Mouse (Mus musculus) liver, adult (tissue): ENCODE measurements around the gene Zfp292.

Source experiments
- GATA4 ChIP-seq: IDR thresholded peaks from 2 replicates; pipeline ENCODE4 v1.6.1; 2014; ENCODE audit warnings: mild to moderate bottlenecking, low read length; ENCODE audit not compliant: insufficient replicate concordance

The Zfp292 gene

GRCm38 (mm10) chr4:34887295-34887694 is 4.5 kb upstream of the Zfp292 start:
- TF ChIP-seq GATA4: no peak

- 0 out of 2 replicates have a peak, but pooled peaks have one; percentile 5 for TF ChIP-seq GATA4
These were observed 3.8 kb upstream of the Zfp292 start for GRCm38 (mm10) chr4:34886490-34887111.

GRCm38 (mm10) chr4:34885631-34886351 is 3.0 kb upstream of the Zfp292 start:
- TF ChIP-seq GATA4: no peak

- no peak for TF ChIP-seq GATA4
These were observed 738 bp upstream of the Zfp292 start for GRCm38 (mm10) chr4:34883366-34884029.

GRCm38 (mm10) chr4:34882291-34882769 is 430 bp downstream of the Zfp292 start:
- no peak for TF ChIP-seq GATA4

GRCm38 (mm10) chr4:34881851-34882250 is 909 bp downstream of the Zfp292 start:
- TF ChIP-seq GATA4: no peak

- TF ChIP-seq GATA4: no peak
These were observed 1.7 kb downstream of the Zfp292 start for GRCm38 (mm10) chr4:34880921-34881650.

GRCm38 (mm10) chr4:34874234-34874633 is 8.5 kb downstream of the Zfp292 start:
- TF ChIP-seq GATA4: no peak

GRCm38 (mm10) chr4:34872896-34873495 is 9.8 kb downstream of the Zfp292 start:
- TF ChIP-seq GATA4: no peak

- no peak for TF ChIP-seq GATA4
These were observed 12.9 kb downstream of the Zfp292 start for GRCm38 (mm10) chr4:34869813-34870212.

GRCm38 (mm10) chr4:34861438-34861837 is 21.3 kb downstream of the Zfp292 start:
- no peak for TF ChIP-seq GATA4

GRCm38 (mm10) chr4:34859416-34859815 is 23.3 kb downstream of the Zfp292 start:
- TF ChIP-seq GATA4: no peak

GRCm38 (mm10) chr4:34858903-34859302 is 23.9 kb downstream of the Zfp292 start:
- TF ChIP-seq GATA4: no peak

- TF ChIP-seq GATA4: no peak
These were observed 26.8 kb downstream of the Zfp292 start for GRCm38 (mm10) chr4:34855966-34856365.

GRCm38 (mm10) chr4:34852051-34852450 is 30.7 kb downstream of the Zfp292 start:
- TF ChIP-seq GATA4: no peak
